Mouse (Mus musculus) c-Kit-positive CD71-positive TER-119-negative erythroid progenitor cells, embryonic 14.5 days (primary cell): Measurements from ENCODE around the gene Senp3.

Source experiments
- DNase-seq: peaks from one replicate; pipeline ENCODE4 v3.0.0-alpha.2; 2013; ENCODE audit warnings: low read depth

The Senp3 gene

GRCm38 (mm10) chr11:69682209-69682839, 440 bp upstream of the Senp3 start:
- no peak for DNase-seq

- DNase-seq: no peak
These were observed 1.6 kb downstream of the Senp3 start for GRCm38 (mm10) chr11:69680136-69680855.

GRCm38 (mm10) chr11:69679144-69679543, 2.7 kb downstream of the Senp3 start:
- no peak for DNase-seq

GRCm38 (mm10) chr11:69672211-69672706, 9.6 kb downstream of the Senp3 start, which contains the start of gene Eif4a1:
TSS of gene Eif4a1 (minus strand) at chr11:69672423.
- peak; percentile 100 for DNase-seq

- no peak for DNase-seq
These were observed 10.2 kb downstream of the Senp3 start for GRCm38 (mm10) chr11:69671726-69672124.

- DNase-seq: peak; percentile 86
These were observed 10.8 kb downstream of the Senp3 start for GRCm38 (mm10) chr11:69670786-69671725.

- no peak for DNase-seq
These were observed 15.2 kb downstream of the Senp3 start for GRCm38 (mm10) chr11:69666665-69667005.

- DNase-seq: peak; percentile 76
These were observed 15.8 kb downstream of the Senp3 start, which contains the start of gene Cd68 for GRCm38 (mm10) chr11:69665961-69666664. TSS of gene Cd68 (minus strand) at chr11:69666153.

- DNase-seq: no peak
These were observed 16.4 kb downstream of the Senp3 start for GRCm38 (mm10) chr11:69665457-69665960.

- no peak for DNase-seq
These were observed 17.0 kb downstream of the Senp3 start for GRCm38 (mm10) chr11:69664841-69665240.

GRCm38 (mm10) chr11:69663795-69664194, 18.1 kb downstream of the Senp3 start:
- DNase-seq: no peak

- no peak for DNase-seq
These were observed 18.8 kb downstream of the Senp3 start for GRCm38 (mm10) chr11:69662967-69663671.

- peak; percentile 86 for DNase-seq
These were observed 19.5 kb downstream of the Senp3 start, which contains the start of gene Mpdu1 for GRCm38 (mm10) chr11:69662213-69662966. TSS of gene Mpdu1 (minus strand) at chr11:69662642.

- no peak for DNase-seq
These were observed 20.5 kb downstream of the Senp3 start for GRCm38 (mm10) chr11:69661221-69661881.

GRCm38 (mm10) chr11:69657462-69657881, 24.4 kb downstream of the Senp3 start:
- no peak for DNase-seq

GRCm38 (mm10) chr11:69656617-69657461, 25.0 kb downstream of the Senp3 start:
- no peak for DNase-seq

- no peak for DNase-seq
These were observed 25.8 kb downstream of the Senp3 start for GRCm38 (mm10) chr11:69656065-69656455.
